Mouse (Mus musculus): ENCODE measurements around the gene Srpk2. TPM values are rescaled to one million over a fixed set of nuclear protein-coding genes. Genes with fewer than 3 reads are reported as not detected.

The Srpk2 gene
- polyA plus RNA-seq, 1 experiment from 2014 or later: 59.3 TPM

Other genes starting within 250 kb of the Srpk2 start
- 27.6 and 27.7 TPM in 2 replicates for gene Pus7, start 99.1 kb upstream of the Srpk2 start, polyA plus RNA-seq (2014; fragmentation: Nextera tagmentation; extraction: Ambion mirVana)
- 27.1 TPM in 2 replicates for gene Rint1, start 103.1 kb upstream of the Srpk2 start, polyA plus RNA-seq (2014; fragmentation: Nextera tagmentation; extraction: Ambion mirVana)
- gene Tomm7, start 159.5 kb upstream of the Srpk2 start, polyA plus RNA-seq (2014; fragmentation: Nextera tagmentation; extraction: Ambion mirVana): 117 and 119 TPM in 2 replicates

Data from neural tube, embryonic 11.5 days (tissue).